Mouse (Mus musculus): Measurements from ENCODE around the gene Sfi1.
A peak's percentile ranks its signal among the peaks of the same experiment; 100 is the strongest.
"Not testable (repeated sequence)": the region's sequence is repeated elsewhere in the genome, so short reads cannot be mapped to it uniquely, and the experiment has no call there.

The Sfi1 gene

GRCm38 (mm10) chr11:3173425-3174318, 19.6 kb downstream of the Sfi1 start:
- DNase-seq (ENCODE audit: low spot score in 2 of 2): peak; percentile 72 to 77

- not testable (repeated sequence) for DNase-seq (ENCODE audit: low spot score in 2 of 2)
These were observed 20.7 kb downstream of the Sfi1 start for GRCm38 (mm10) chr11:3172526-3172925.

GRCm38 (mm10) chr11:3171931-3172330, 21.3 kb downstream of the Sfi1 start:
- peak; percentile 69 to 71 for DNase-seq (ENCODE audit: low spot score in 2 of 2)

GRCm38 (mm10) chr11:3169042-3169441, 24.2 kb downstream of the Sfi1 start:
- peak; percentile 20 to 54 for DNase-seq (ENCODE audit: low spot score in 2 of 2)

GRCm38 (mm10) chr11:3167571-3168001, 25.7 kb downstream of the Sfi1 start:
- peak; percentile 56 to 57 for DNase-seq (ENCODE audit: low spot score in 2 of 2)

- DNase-seq (ENCODE audit: low spot score in 2 of 2): not testable (repeated sequence)
These were observed 26.1 kb downstream of the Sfi1 start for GRCm38 (mm10) chr11:3167129-3167528.

- peak; percentile 59 to 64 for DNase-seq (ENCODE audit: low spot score in 2 of 2)
These were observed 26.9 kb downstream of the Sfi1 start for GRCm38 (mm10) chr11:3166321-3166720.

- DNase-seq (ENCODE audit: low spot score in 2 of 2): not testable (repeated sequence)
These were observed 28.0 kb downstream of the Sfi1 start for GRCm38 (mm10) chr11:3165210-3165782.

- not testable (repeated sequence) for DNase-seq (ENCODE audit: low spot score in 2 of 2)
These were observed 29.6 kb downstream of the Sfi1 start for GRCm38 (mm10) chr11:3163661-3164060.

GRCm38 (mm10) chr11:3163122-3163521, 30.1 kb downstream of the Sfi1 start:
- peak; percentile 67 to 78 for DNase-seq (ENCODE audit: low spot score in 2 of 2)

GRCm38 (mm10) chr11:3162236-3162897, 30.9 kb downstream of the Sfi1 start:
- peak; percentile 68 to 72 for DNase-seq (ENCODE audit: low spot score in 2 of 2)

GRCm38 (mm10) chr11:3161370-3161769, 31.9 kb downstream of the Sfi1 start:
- peak; percentile 67 to 72 for DNase-seq (ENCODE audit: low spot score in 2 of 2)

- DNase-seq (ENCODE audit: low spot score in 2 of 2): not testable (repeated sequence)
These were observed 34.5 kb downstream of the Sfi1 start for GRCm38 (mm10) chr11:3158800-3159199.

GRCm38 (mm10) chr11:3157996-3158395, 35.3 kb downstream of the Sfi1 start:
- peak; percentile 39 to 46 for DNase-seq (ENCODE audit: low spot score in 2 of 2)

GRCm38 (mm10) chr11:3156991-3157390, 36.3 kb downstream of the Sfi1 start:
- not testable (repeated sequence) for DNase-seq (ENCODE audit: low spot score in 2 of 2)

GRCm38 (mm10) chr11:3153666-3154397, 39.4 kb downstream of the Sfi1 start:
- peak; percentile 75 to 76 for DNase-seq (ENCODE audit: low spot score in 2 of 2)

- peak in 1 of 2 experiments; percentile 45 for DNase-seq (ENCODE audit: low spot score in 2 of 2)
These were observed 41.9 kb downstream of the Sfi1 start for GRCm38 (mm10) chr11:3151358-3151757.

- DNase-seq (ENCODE audit: low spot score in 2 of 2): not testable (repeated sequence)
These were observed 42.6 kb downstream of the Sfi1 start for GRCm38 (mm10) chr11:3150677-3151003.

GRCm38 (mm10) chr11:3150003-3150676, 43.1 kb downstream of the Sfi1 start:
- peak; percentile 36 to 48 for DNase-seq (ENCODE audit: low spot score in 2 of 2)

GRCm38 (mm10) chr11:3149471-3149870, 43.8 kb downstream of the Sfi1 start:
- not testable (repeated sequence) for DNase-seq (ENCODE audit: low spot score in 2 of 2)

GRCm38 (mm10) chr11:3146806-3147205, 46.5 kb downstream of the Sfi1 start:
- not testable (repeated sequence) for DNase-seq (ENCODE audit: low spot score in 2 of 2)
